Mouse (Mus musculus) testis, adult 2 months (tissue): ENCODE measurements around the gene Gmpr. TPM values are rescaled to one million over a fixed set of nuclear protein-coding genes. Genes with fewer than 3 reads are reported as not detected.
A peak's percentile ranks its signal among the peaks of the same experiment; 100 is the strongest.
"Not testable (repeated sequence)": the region's sequence is repeated elsewhere in the genome, so short reads cannot be mapped to it uniquely, and the experiment has no call there.

Experiments used
- H3K27ac ChIP-seq: fragments of 200-500 bp; 2 replicates; pipeline ENCODE4 v1.5.1; 2012; ENCODE audit warnings: low read depth, low read length; ENCODE audit not compliant: control insufficient read depth, insufficient read depth
- H3K27me3 ChIP-seq: fragments of 200-500 bp; 2 replicates; pipeline ENCODE4 v1.6.1; 2012; ENCODE audit warnings: mild to moderate bottlenecking, low read length, moderate library complexity; ENCODE audit not compliant: control insufficient read depth, insufficient read depth
- H3K36me3 ChIP-seq: fragments of 200-500 bp; 2 replicates; pipeline ENCODE4 v1.6.1; 2012; ENCODE audit warnings: mild to moderate bottlenecking, low read length; ENCODE audit not compliant: control insufficient read depth, insufficient read depth
- H3K4me1 ChIP-seq: fragments of 200-500 bp; 2 replicates; pipeline ENCODE4 v1.6.1; 2012; ENCODE audit warnings: low read length; ENCODE audit not compliant: control insufficient read depth, insufficient read depth
- H3K4me3 ChIP-seq: fragments of 200-500 bp; 2 replicates; pipeline ENCODE4 v1.5.1; 2012; ENCODE audit warnings: low read depth, mild to moderate bottlenecking, low read length, moderate library complexity, mixed read lengths; ENCODE audit not compliant: control insufficient read depth
- CTCF ChIP-seq: fragments of 200-500 bp; IDR thresholded peaks from 2 replicates; pipeline ENCODE4 v1.5.1; 2012; ENCODE audit warnings: low read depth, mild to moderate bottlenecking, inconsistent platforms, low read length, moderate library complexity; ENCODE audit not compliant: control insufficient read depth, insufficient read depth, insufficient replicate concordance
- POLR2A ChIP-seq: fragments of 200-500 bp; IDR thresholded peaks from 2 replicates; pipeline ENCODE4 v1.6.1; 2012; ENCODE audit warnings: low read depth, mild to moderate bottlenecking, inconsistent platforms, low read length, moderate library complexity; ENCODE audit not compliant: control insufficient read depth
- polyA plus RNA-seq: library from polyadenylated mRNA; depleted of rRNA; stranded (reverse); fragments of >200 nt; gene quantifications from 2 replicates; pipeline ENCODE4 v1.2.3, GENCODE M21; 2012

Gene Gmpr
- polyA plus RNA-seq, 1 experiment, result 6.4 TPM

GRCm38 (mm10) chr13:45469481-45470301, 37.6 kb upstream of the Gmpr start:
- H3K27me3 ChIP-seq, result no peaks in the 10 kb centered on the region

GRCm38 (mm10) chr13:45473311-45473710, 33.9 kb upstream of the Gmpr start:
- no peaks in the 10 kb centered on the region for H3K27me3 ChIP-seq
- H3K4me1 ChIP-seq, result no peaks in the 10 kb centered on the region; the same call in 1 of the 2 replicates
- H3K36me3 ChIP-seq, result no peaks in the 10 kb centered on the region
- H3K4me3 ChIP-seq, result no peak overlapping the region
- TF ChIP-seq CTCF (no peak), POLR2A (no peak)
- no peak overlapping the region for H3K27ac ChIP-seq

More at GRCm38 (mm10) chr13:45469481-45470301, 37.6 kb upstream of the Gmpr start:
- Histone ChIP-seq H3K4me1 (no peaks in the 10 kb centered on the region; the same call in 1 of the 2 replicates), H3K27ac (no peak overlapping the region), H3K4me3 (no peak overlapping the region), H3K36me3 (no peaks in the 10 kb centered on the region)
- TF ChIP-seq CTCF, result no peak
- no peak for TF ChIP-seq POLR2A

GRCm38 (mm10) chr13:45475297-45475696, 31.9 kb upstream of the Gmpr start:
- no peaks in the 10 kb centered on the region; the same call in 1 of the 2 replicates for H3K4me1 ChIP-seq
- TF ChIP-seq CTCF, result no peak
- TF ChIP-seq POLR2A, result no peak
- H3K27me3 ChIP-seq, result no peaks in the 10 kb centered on the region
- no peaks in the 10 kb centered on the region for H3K36me3 ChIP-seq
- H3K27ac ChIP-seq, result no peak overlapping the region
- H3K4me3 ChIP-seq, result no peak overlapping the region

GRCm38 (mm10) chr13:45477183-45477582, 30.1 kb upstream of the Gmpr start:
- H3K27me3 ChIP-seq, result no peaks in the 10 kb centered on the region
- H3K27ac ChIP-seq, result no peak overlapping the region
- H3K4me3 ChIP-seq, result no peak overlapping the region
- H3K4me1 ChIP-seq, result no peaks in the 10 kb centered on the region; the same call in 1 of the 2 replicates
- no peaks in the 10 kb centered on the region for H3K36me3 ChIP-seq
- TF ChIP-seq CTCF (peak; percentile 38; the same call in 1 of the 2 replicates), POLR2A (no peak)

- no peak for TF ChIP-seq POLR2A
- no peak for TF ChIP-seq CTCF
- Histone ChIP-seq H3K27me3 (no peaks in the 10 kb centered on the region), H3K27ac (no peak overlapping the region), H3K36me3 (no peaks in the 10 kb centered on the region), H3K4me1 (no peaks in the 10 kb centered on the region), H3K4me3 (no peak overlapping the region)
Measured at GRCm38 (mm10) chr13:45479951-45480350, 27.3 kb upstream of the Gmpr start.

- H3K36me3 ChIP-seq, result no peaks in the 10 kb centered on the region
- no peak overlapping the region for H3K4me3 ChIP-seq
- no peaks in the 10 kb centered on the region for H3K27me3 ChIP-seq
- TF ChIP-seq CTCF (no peak), POLR2A (no peak)
- H3K4me1 ChIP-seq, result no peaks in the 10 kb centered on the region
- no peak overlapping the region for H3K27ac ChIP-seq
Measured at GRCm38 (mm10) chr13:45483215-45483614, 24.0 kb upstream of the Gmpr start.

GRCm38 (mm10) chr13:45483949-45484348, 23.3 kb upstream of the Gmpr start:
- not testable (repeated sequence) for H3K27ac ChIP-seq, H3K4me1 ChIP-seq, H3K4me3 ChIP-seq, H3K36me3 ChIP-seq, H3K27me3 ChIP-seq

- H3K27me3 ChIP-seq, result no peaks in the 10 kb centered on the region
- no peak overlapping the region for H3K27ac ChIP-seq
- H3K4me3 ChIP-seq, result no peak overlapping the region
- TF ChIP-seq POLR2A (no peak), CTCF (no peak)
- H3K4me1 ChIP-seq, result no peaks in the 10 kb centered on the region
- H3K36me3 ChIP-seq, result no peaks in the 10 kb centered on the region
Measured at GRCm38 (mm10) chr13:45485602-45486001, 21.6 kb upstream of the Gmpr start.
